Mouse (Mus musculus) kidney, embryonic 14.5 days (tissue): ENCODE measurements around the gene Mcoln2. TPM values are rescaled to one million over a fixed set of nuclear protein-coding genes. Genes with fewer than 3 reads are reported as not detected.

ENCODE experiments used
- ATAC-seq: fragments of 200-750 bp; cut with Nextera tagmentation; 2 replicates; pipeline ENCODE4 v1.8.0; 2017; ENCODE audit warnings: moderate number of reproducible peaks, mild to moderate bottlenecking, moderate TSS enrichment, moderate library complexity; ENCODE audit not compliant: low FRiP score, low TSS enrichment
- H3K27ac ChIP-seq: fragments of 300-500 bp; sonication (generic); 2 replicates; pipeline ENCODE4 v1.5.1; 2014; ENCODE audit warnings: low read depth, mild to moderate bottlenecking, low read length, moderate library complexity, mixed read lengths
- H3K27me3 ChIP-seq: fragments of 300-500 bp; sonication (generic); 2 replicates; pipeline ENCODE4 v1.6.1; 2014; ENCODE audit warnings: mild to moderate bottlenecking, low read length; ENCODE audit not compliant: control insufficient read depth, insufficient read depth
- H3K36me3 ChIP-seq: fragments of 300-500 bp; sonication (generic); 2 replicates; pipeline ENCODE4 v1.6.1; 2014; ENCODE audit warnings: low read length, mixed read lengths; ENCODE audit not compliant: control insufficient read depth, insufficient read depth
- H3K4me1 ChIP-seq: fragments of 300-500 bp; sonication (generic); 2 replicates; pipeline ENCODE4 v1.6.1; 2014; ENCODE audit warnings: low read length, mixed read lengths; ENCODE audit not compliant: control insufficient read depth, insufficient read depth
- H3K4me2 ChIP-seq: fragments of 300-500 bp; sonication (generic); replicated peaks from 2 replicates; pipeline ENCODE4 v1.6.1; 2014; ENCODE audit warnings: low read depth, mild to moderate bottlenecking, low read length
- H3K4me3 ChIP-seq: fragments of 300-500 bp; sonication (generic); 2 replicates; pipeline ENCODE4 v1.5.1; 2014; ENCODE audit warnings: mild to moderate bottlenecking, low read length
- H3K9ac ChIP-seq: fragments of 300-500 bp; sonication (generic); 2 replicates; pipeline ENCODE4 v1.6.1; 2014; ENCODE audit warnings: low read depth, mild to moderate bottlenecking, low read length, moderate library complexity
- H3K9me3 ChIP-seq: fragments of 300-500 bp; sonication (generic); 2 replicates; pipeline ENCODE4 v1.6.1; 2016; ENCODE audit warnings: low read length; ENCODE audit not compliant: control insufficient read depth
- WGBS: fragments of 180-500 bp; shearing (Covaris S2); extraction: QIAGEN DNeasy Blood & Tissue Kit; methylation state at CpG from one replicate; pipeline ENCODE4 v1.1.7; 2014; 5-methylcytosine and 5-hydroxymethylcytosine counted together
- polyA plus RNA-seq: library from polyadenylated mRNA; unstranded; fragments of >200 nt; fragmentation: Nextera tagmentation; extraction: Ambion mirVana; gene quantifications from 2 replicates; pipeline ENCODE4 v1.2.1, GENCODE M21; 2014

The Mcoln2 gene
- polyA plus RNA-seq, 1 experiment from 2014 or later = 1.1 TPM

DNA sequence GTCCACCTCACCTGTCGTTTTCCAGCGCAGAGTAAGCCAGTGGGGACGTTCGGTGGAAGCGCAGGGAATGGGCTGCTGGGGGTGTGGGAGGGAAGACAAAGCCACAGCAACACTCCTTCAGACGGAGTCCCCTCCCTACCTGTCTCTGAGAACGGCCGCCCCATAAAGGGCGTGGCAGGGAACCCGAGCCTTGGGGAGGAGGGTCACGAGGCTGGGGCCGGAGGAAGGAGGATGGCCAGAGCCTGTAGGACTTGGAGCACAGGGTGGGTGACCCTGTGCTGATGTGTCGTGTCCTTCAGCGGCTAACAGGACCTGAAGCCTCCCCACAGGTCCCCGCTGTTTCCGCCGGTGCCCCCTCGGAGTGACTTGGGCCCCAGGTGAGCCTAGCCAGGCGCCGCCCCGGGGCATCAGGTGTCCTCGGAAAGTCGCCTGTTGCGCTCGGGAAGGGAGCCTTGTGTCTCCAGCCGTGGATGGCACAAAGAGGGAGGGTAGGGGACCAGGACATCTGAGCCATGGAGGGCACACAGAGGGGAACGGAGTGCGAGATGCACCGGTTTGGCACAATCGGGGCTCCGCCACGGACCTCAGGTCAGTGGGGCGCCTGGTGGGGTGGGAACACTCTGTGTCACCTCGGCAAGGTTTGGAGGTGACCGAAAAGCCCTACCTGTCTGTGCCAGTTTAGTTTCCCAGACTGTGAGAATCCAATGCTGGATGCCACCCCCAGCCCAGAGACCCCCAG, 32.2 kb upstream of the Mcoln2 start, which contains the start of gene Mcoln3:
Mcoln3 (plus strand) TSS at position 193 of the 739 bp plus-strand sequence.
- H3K4me3 ChIP-seq = peak within 1 kb of the TSS; percentile 35
- 8% methylated on average over 35 of the region's 35 CpGs for WGBS
- peaks cover 5% of the 10 kb centered on the region for H3K27me3 ChIP-seq
- peaks cover 9% of the 10 kb centered on the region; the same call in 1 of the 2 replicates for H3K4me1 ChIP-seq
- no peaks in the 10 kb centered on the region for H3K9me3 ChIP-seq
- H3K4me2 ChIP-seq = peak within 1 kb of the TSS; percentile 49
- peak within 1 kb of the TSS; percentile 32 for H3K9ac ChIP-seq
- no peak within 1 kb of the TSS for H3K27ac ChIP-seq
- H3K36me3 ChIP-seq = no peaks in the 10 kb centered on the region
- peak; percentile 53 for ATAC-seq

DNA sequence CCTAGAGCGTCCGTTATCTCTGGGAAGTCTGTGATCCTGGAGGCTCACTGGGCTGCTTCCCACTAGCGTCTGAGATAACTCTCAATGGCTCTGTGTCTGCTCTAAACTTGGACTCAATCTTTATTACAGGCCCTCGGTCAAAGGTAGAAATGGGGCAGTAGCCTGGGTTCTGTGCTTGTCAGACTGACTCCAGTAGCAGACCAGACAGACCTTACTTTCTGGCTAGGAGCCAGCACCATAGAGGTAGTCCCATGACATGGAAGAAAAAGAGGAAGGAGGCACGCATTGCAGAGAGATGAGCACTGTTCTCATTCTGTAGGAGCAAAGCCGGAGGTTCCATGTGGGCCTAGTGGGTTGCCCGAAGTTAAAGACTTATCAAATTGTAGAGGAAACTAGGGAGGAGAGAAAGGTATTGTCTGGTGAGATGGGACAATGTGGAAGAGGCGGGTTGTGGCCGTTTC, 31.6 kb upstream of the Mcoln2 start:
- Histone ChIP-seq H3K27ac (no peak overlapping the region), H3K27me3 (peaks cover 5% of the 10 kb centered on the region), H3K4me2 (peak overlapping the region; percentile 49), H3K4me1 (peaks cover 9% of the 10 kb centered on the region; the same call in 1 of the 2 replicates), H3K4me3 (no peak overlapping the region), H3K36me3 (no peaks in the 10 kb centered on the region), H3K9ac (no peak overlapping the region), H3K9me3 (no peaks in the 10 kb centered on the region)
- 54% methylated on average over 9 of the region's 9 CpGs for WGBS
- 0 out of 2 replicates have a peak, but pooled peaks have one; percentile 1 for ATAC-seq

- Histone ChIP-seq H3K9ac (peak overlapping the region; percentile 42; the same call in 1 of the 2 replicates), H3K4me1 (peaks cover 9% of the 10 kb centered on the region; the same call in 1 of the 2 replicates), H3K36me3 (no peaks in the 10 kb centered on the region), H3K27ac (no peak overlapping the region), H3K4me2 (peak overlapping the region; percentile 50), H3K27me3 (peaks cover 5% of the 10 kb centered on the region), H3K4me3 (peak overlapping the region; percentile 24), H3K9me3 (no peaks in the 10 kb centered on the region)
- peak; percentile 75; the same call in 1 of the 2 replicates for ATAC-seq
- 11% methylated on average over 25 of the region's 25 CpGs for WGBS
These were observed 28.1 kb upstream of the Mcoln2 start for GRCm38 (mm10) chr3:146121310-146122124.

DNA sequence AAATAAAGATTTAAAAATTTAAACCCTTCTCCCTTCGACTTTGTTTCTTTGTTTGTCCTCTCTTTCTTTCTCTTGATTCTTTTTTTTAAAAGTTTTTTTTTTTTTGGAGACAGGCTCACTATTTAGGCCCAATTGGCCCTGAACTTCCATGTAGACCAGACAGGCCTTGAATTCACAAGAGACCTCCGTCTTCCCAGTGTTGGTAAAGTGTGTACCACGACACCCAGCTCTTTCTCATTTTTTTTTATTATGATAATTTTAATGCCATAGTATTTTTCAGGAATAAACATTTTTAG, 27.6 kb upstream of the Mcoln2 start:
- Histone ChIP-seq H3K4me2 (peak overlapping the region; percentile 50), H3K4me1 (peaks cover 9% of the 10 kb centered on the region; the same call in 1 of the 2 replicates), H3K9me3 (no peaks in the 10 kb centered on the region), H3K27me3 (no peaks in the 10 kb centered on the region; the same call in none of the 2 replicates), H3K4me3 (no peak overlapping the region), H3K27ac (no peak overlapping the region), H3K9ac (0 out of 2 replicates have a peak overlapping the region, but pooled peaks have one; percentile 42), H3K36me3 (no peaks in the 10 kb centered on the region)
- whole genome bisulfite sequencing = 57% methylated on average over 3 of the region's 3 CpGs
- ATAC-seq = no peak

- Histone ChIP-seq H3K36me3 (no peaks in the 10 kb centered on the region), H3K27me3 (no peaks in the 10 kb centered on the region; the same call in 1 of the 2 replicates), H3K27ac (no peak overlapping the region), H3K4me2 (no peak overlapping the region), H3K4me1 (peaks cover 9% of the 10 kb centered on the region; the same call in 1 of the 2 replicates), H3K9me3 (no peaks in the 10 kb centered on the region), H3K4me3 (no peak overlapping the region), H3K9ac (no peak overlapping the region)
- no peak for ATAC-seq
- 89% methylated on average over 8 of the region's 8 CpGs for WGBS
These were observed 26.7 kb upstream of the Mcoln2 start for GRCm38 (mm10) chr3:146122807-146123463.

- 83% methylated on average over 9 of the region's 9 CpGs for WGBS
- Histone ChIP-seq H3K9me3 (no peaks in the 10 kb centered on the region), H3K4me3 (no peak overlapping the region), H3K27me3 (no peaks in the 10 kb centered on the region), H3K27ac (no peak overlapping the region), H3K36me3 (no peaks in the 10 kb centered on the region), H3K9ac (no peak overlapping the region), H3K4me1 (peaks cover 9% of the 10 kb centered on the region; the same call in 1 of the 2 replicates), H3K4me2 (no peak overlapping the region)
- ATAC-seq = no peak
These were observed 26.2 kb upstream of the Mcoln2 start for GRCm38 (mm10) chr3:146123464-146123825.

GRCm38 (mm10) chr3:146127205-146127604, 22.4 kb upstream of the Mcoln2 start:
- Histone ChIP-seq H3K4me1 (no peaks in the 10 kb centered on the region), H3K36me3 (no peaks in the 10 kb centered on the region), H3K9ac (no peak overlapping the region), H3K27me3 (no peaks in the 10 kb centered on the region), H3K4me3 (no peak overlapping the region), H3K27ac (no peak overlapping the region), H3K9me3 (no peaks in the 10 kb centered on the region), H3K4me2 (no peak overlapping the region)
- WGBS = 76% methylated on average over 6 of the region's 6 CpGs
- ATAC-seq = no peak

- H3K27ac ChIP-seq = no peak overlapping the region
- no peak for ATAC-seq
- 56% methylated on average over 9 of the region's 9 CpGs for WGBS
- H3K4me1 ChIP-seq = no peaks in the 10 kb centered on the region
- H3K9ac ChIP-seq = no peak overlapping the region
- H3K9me3 ChIP-seq = no peaks in the 10 kb centered on the region
- no peak overlapping the region for H3K4me3 ChIP-seq
- no peaks in the 10 kb centered on the region for H3K27me3 ChIP-seq
- no peaks in the 10 kb centered on the region for H3K36me3 ChIP-seq
- no peak overlapping the region for H3K4me2 ChIP-seq
These were observed 14.8 kb upstream of the Mcoln2 start for GRCm38 (mm10) chr3:146134834-146135233.
